Mouse (Mus musculus) adrenal gland, postnatal 4 days (tissue): ENCODE measurements around the gene Slc25a10. TPM values are rescaled to one million over a fixed set of nuclear protein-coding genes. Genes with fewer than 3 reads are reported as not detected.

Experiments used
- DNase-seq, 2 experiments: peaks; one replicate each; pipeline ENCODE4 v3.0.0; 2021 to 2022; ENCODE audit warnings: low spot score in 2 of 2, mixed read lengths in 2 of 2
- long read RNA-seq, 2 experiments: library from polyadenylated mRNA; stranded (forward); transcript quantifications; one replicate each; pipeline ENCODE4 v2.0.0; 2021
- total RNA-seq, 2 experiments: library from RNA; stranded (reverse); gene quantifications; 2 replicates each; pipeline ENCODE4 v1.2.3; 2021

The Slc25a10 gene
- 100 to 1,000 TPM; 102 to 103 TPM for total RNA-seq
- long read RNA-seq, experiment 1, transcript Slc25a10-201 (11 exons, 2,023 nt): major isoform, 82 of 94 reads
- long read RNA-seq, experiment 1, partial matches to known transcripts: 2 of 94 reads
- long read RNA-seq, experiment 1, other reads (novel, unspliced or antisense): 5 of 94 reads
- long read RNA-seq, experiment 2, transcript Slc25a10-205 (10 exons, 1,658 nt): minor isoform, 5 of 114 reads
- long read RNA-seq, experiment 2, transcript Slc25a10-201 (11 exons, 2,023 nt): major isoform, 78 of 114 reads
- long read RNA-seq, experiment 2, partial matches to known transcripts: 15 of 114 reads
- long read RNA-seq, experiment 2, other reads (novel, unspliced or antisense): 14 of 114 reads

DNA sequence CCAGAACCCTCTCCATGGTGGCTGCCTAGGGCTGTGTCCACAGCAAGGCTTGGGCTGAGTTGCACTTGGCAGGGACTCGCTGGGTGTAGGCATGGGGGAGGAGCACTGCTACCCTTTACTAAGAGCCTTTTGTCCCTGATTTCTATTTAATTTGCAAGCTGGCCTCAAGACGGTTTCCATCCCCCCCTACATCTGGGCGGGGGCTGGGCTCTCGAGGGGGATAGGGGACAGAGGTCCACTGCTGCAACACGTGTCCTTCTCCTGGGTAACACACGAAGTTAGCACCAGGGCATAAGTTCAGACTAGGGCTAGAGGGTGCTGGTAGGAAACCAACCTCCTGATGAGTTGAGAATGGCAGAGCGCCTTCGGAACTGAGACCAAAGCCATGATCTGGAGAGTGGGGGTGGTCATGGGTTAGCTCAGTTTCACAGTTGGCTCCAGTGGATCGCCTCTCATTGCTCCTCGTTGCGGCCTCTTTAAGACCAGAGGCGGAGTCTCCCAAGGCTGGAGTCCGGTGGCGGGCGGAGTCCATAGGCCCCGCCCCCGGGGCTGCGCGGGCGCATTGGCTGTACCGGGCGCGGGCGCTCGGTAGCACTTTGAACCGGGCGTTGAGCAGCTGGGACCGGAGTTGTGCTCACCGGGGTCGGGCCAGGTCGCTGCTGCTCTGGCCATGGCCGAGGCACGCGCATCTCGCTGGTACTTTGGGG is at the start of gene Slc25a10:
Gene Slc25a10, plus strand, starts transcription at position 524 of the 707 bp plus-strand sequence.
- DNase-seq: peak; percentile 77 to 84

DNA sequence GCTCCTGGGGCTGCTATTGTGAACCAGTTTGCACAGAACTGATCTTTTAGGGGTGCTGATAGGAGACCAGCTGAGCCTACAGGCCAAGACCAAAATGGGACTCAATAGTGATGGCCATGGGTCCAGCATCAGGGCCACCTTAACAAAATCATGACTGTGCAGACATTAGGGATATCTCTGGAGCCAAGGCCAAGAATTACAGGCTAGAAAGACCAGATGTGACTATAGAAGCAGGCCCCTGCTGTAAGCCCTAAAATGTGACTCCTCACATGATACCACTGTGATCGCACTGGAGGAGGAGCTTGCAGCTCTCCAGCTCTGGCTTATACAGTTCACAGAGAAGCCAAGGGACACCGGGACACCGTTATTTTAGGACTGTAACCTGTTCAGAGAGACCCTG is 49.3 kb upstream of the Slc25a10 start, which contains the start of gene Tspan10:
Gene Tspan10, plus strand, starts transcription at position 301 of the 400 bp plus-strand sequence.
- no peak for DNase-seq

DNA sequence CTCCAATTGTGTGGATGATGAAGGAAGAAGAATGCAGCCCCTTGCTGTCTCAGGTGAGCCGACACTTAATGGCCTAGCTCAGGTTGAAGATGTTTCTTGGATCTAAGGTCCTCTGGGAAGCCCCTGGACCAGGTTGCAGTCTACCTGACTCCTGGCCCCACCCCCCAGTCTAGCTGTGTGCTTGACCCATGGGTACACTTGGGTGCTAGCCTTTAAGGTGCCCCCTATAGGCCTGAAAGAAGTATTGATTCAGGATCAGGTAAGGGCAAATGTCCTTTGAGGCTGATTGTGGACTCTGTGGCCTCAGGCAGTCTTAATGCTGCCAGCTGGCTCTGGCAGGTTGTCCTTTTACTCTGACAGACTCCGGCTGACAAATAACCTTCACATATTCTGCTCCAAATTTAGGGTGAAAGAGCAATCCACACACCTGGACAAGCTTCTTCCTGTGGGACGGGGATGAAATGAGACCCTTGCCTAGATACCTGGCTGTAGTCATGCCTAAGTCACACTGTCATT is 48.8 kb upstream of the Slc25a10 start:
- DNase-seq: no peak

DNA sequence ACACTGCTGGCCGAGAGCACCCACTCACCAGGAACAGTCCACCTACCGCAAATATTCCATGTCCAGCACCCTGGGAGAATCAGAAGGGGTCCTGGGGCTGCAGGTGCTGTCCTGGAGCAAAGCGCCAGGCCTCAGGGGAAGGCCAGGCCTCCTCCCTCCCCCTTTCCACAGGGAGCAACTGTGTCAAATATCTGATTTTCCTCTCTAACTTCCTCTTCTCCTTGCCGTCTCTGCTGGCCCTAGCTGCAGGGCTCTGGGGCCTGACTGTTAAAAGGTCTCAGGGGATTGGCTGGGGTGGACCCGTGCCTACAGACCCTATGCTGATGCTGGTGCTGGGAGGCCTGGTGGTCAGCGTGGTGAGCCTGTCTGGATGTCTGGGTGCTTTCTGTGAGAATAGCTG is 47.5 kb upstream of the Slc25a10 start:
- no peak for DNase-seq

DNA sequence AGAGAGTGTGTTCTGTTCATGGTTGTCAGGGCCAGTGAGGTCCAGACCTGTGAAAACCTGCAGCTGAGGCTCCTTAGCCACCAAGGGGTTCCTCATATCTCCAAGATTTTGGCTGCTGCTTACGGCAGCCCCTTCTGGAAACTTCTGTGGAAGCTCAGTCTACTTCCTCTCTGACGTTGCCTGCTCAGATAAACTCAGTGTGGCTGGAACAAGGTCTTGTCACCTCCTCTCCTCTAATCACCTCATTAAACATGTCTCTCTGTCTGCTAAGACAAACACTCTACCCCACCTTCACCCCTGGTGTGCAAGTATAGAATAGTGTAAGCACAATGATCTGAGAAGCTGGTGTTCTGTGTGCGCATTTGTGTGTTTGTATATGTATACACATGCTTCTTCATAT is 46.2 kb upstream of the Slc25a10 start:
- no peak for DNase-seq

DNA sequence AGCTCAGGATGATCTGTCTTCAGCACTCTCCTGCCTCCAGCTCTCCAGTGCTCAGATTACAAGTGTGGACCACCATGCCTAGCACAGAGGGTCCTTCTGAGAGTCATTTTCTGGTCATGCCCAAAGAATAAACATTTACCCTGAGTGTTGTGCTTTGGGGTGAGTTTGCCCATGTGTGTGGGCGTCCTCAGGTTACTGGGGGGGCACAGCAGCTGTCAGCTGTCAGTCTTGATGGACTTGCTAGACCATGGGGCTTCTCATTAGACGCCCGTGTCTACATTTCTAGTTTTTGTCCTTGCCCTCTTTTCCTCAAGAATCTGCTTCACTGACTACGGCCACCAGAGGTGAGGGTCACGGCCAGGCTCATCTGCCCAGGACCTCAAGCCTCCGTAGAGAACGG is 44.5 kb upstream of the Slc25a10 start:
- DNase-seq: no peak

DNA sequence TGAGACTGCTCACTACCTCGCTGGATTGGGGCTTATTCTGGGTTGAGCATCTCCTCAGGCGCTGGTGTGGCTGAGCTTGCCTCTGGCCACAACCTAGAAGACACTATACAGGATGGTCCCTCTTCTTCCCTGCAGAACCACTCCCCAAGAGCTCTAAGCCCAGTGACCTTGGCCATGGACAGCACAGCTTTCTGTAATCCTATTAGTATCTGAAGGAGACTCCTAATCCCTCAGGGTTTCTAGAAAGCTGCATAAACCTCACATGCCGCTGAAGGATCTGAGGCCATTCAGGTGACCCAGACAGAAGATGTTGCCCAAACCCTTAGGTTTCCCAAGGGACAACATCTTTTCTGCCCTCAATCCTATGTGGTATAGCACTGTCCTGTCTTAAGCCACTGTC is 39.4 kb upstream of the Slc25a10 start:
- DNase-seq: no peak

DNA sequence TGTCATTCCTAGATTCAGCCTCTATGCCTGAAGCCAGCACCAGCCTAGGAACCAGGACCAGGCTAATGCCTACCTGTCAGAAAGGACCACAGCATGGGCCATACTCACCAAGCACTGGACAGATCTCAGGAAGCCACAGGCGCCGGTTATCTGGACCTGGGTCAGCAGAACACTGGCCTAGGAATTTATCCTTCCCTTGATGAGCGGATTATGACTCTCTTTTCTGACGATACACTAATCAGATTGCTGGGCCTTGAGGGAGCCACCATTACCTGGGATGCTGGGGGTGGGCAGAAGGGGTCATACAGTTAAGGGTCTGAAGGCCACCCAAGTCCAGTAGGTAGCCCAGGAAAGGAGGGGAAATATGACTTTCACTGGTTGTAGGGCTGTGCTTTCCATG is 38.3 kb upstream of the Slc25a10 start, which contains the start of gene Pde6g:
Gene Pde6g, minus strand, starts transcription at position 195 of the 400 bp plus-strand sequence.
- no peak for DNase-seq

DNA sequence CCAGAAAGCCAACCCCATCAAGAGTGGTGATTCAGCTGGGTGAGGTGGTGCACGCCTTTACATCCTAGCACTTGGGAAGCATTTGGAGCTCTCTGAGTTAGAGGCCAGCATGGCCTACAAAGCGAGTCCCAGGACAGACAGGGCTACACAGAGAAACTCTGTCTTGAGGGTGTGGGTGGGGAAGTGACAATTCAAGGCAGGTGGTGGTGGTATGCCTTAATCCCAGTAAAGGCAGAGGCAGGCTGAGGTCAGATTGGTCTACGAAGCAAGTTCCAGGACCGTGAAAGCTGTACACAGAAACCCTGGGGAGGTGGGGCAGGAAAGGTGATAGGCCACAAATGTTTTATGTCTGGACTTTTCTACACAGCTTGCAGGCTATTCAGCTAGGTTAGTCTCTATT is 36.7 kb upstream of the Slc25a10 start:
- no peak for DNase-seq

DNA sequence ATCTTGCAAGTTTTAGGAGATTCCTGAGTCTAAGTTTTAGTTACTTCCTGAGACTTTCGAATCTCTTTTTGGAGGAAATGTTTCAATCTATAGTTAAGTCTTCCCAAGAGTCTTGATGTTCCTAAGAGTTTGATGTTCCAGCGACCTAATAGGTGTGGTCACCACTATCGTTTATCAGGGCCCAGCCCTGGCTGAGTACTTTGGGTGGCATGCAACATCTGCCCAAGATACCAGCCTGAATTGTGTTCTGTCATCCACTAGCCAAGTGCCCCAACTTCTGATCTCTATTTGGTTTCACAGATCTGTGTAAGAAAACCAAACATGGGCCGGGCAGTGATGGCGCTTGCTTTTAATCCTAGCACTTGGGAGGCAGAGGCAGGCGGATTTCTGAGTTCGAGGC is 36.2 kb upstream of the Slc25a10 start:
- DNase-seq: no peak

DNA sequence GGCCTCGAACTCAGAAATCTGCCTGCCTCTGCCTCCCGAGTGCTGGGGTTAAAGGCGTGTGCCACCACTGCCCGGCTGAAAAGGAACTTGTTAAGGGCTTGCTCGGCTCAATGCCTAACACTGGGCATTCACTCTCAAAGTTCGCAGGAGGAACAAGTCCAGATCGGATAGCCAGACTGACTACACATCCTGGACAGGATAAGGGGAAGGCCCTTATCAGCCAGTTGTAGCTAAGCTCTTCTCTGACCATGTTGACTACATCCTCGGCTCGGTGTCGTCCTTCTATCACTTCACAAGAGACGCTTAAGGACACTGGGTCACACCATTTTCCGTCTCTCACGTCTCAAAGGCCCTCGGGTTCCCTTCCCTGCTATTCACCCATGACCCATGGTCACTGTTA is 34.3 kb upstream of the Slc25a10 start:
- no peak for DNase-seq

DNA sequence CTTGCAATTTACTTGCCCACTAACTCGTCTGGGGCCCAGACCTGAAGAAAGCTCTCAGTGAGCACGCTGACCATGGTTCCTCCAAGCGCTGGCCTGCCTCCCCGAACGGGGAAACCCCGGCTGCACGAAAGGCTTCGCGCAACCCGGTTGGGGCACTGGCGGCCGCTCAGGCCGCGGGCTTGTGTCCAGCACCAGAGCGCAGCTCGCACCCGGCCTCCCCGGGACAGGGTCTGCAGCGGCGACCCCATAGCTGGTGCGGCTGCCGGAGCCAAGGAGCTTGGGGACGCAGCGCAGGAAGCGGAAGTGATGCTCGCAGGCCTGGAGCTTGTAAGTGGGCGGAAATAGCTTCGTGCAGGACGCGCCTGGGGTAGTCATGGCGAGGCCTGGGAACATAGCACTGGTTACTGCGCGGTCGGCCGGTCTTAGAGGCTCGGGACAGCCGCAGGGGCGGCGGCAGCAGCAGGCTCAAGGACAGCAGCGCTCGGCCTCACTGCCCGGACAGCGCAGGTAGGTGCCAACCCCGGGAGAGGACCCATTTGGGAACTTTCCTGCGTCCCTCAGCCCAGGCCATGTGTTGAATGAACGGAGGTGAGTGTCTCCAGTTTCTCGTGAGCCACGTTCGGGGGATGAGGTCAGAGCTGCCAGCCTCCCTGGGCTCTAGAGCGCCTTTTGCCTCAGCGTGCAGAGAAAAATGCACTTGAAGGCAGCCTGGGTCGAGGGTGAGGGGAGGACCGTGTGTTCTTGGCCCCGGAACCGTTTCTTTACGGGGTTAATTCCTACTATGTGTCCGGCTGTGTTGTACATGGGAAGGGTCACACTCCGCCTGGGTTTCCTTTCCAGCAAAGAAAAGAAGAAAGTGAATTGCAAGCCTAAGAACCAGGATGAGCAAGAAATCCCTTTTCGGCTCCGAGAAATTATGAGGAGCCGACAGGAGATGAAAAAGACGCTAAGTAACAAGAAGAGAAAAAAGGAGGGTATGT is 33.6 kb upstream of the Slc25a10 start, which contains the start of the genes Oxld1 and Ccdc137:
Gene Oxld1, minus strand, starts transcription at position 297 of the 980 bp plus-strand sequence.
Gene Ccdc137, plus strand, starts transcription at position 344 of the 980 bp plus-strand sequence.
- DNase-seq: peak; percentile 52 to 58

DNA sequence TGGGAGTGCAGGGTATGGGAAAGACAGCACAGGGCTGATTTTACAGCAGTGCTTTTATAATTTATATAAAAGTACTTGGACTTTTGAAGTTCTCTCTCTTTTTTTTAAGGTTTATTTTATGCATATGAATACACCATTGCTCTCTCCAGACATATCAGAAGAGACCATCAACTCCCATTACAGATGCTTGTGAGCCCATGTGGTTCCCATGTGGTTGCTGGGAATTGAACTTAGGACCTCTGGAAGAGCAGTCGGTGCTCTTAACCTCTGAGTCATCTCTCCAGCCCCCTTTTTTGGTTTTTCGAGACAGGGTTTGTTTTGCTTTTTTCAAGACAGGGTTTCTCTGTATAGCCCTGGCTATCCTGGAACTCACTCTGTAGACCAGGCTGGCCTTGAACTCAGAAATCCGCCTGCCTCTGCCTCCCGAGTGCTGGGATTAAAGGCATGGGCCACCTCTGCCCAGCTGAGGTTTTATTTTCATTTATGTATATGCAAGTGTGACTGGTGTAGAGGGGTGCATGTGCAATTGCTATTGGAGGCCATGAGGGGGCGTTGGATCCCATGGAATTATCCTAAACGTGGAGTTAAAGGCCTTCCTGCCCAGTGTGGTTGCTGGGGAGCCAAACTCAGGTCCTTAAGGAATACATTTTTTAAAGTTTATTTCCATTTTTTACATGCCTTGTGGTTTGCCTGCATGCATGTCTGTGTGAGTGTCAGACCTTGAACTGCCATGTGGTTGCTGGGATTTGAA is 32.6 kb upstream of the Slc25a10 start:
- no peak for DNase-seq

DNA sequence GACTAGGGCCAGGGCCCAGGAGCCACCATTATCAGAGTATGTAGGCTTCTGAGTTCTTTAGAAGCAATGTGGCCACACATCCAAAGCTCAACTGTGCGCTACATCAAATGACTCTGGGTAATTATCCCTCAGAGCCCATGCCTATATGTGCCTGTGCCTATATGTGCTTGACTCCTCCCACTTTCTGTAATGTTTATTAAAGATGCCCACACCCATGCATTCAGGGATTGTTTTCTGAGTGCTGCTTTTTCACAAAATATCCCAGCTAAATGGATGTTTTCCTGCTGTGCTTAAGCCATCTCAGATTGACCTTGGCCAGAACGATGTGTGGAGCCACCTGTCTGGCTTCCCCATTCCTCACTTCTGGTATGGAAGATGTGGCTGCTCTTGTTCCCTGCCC is 28.1 kb upstream of the Slc25a10 start:
- DNase-seq: no peak

DNA sequence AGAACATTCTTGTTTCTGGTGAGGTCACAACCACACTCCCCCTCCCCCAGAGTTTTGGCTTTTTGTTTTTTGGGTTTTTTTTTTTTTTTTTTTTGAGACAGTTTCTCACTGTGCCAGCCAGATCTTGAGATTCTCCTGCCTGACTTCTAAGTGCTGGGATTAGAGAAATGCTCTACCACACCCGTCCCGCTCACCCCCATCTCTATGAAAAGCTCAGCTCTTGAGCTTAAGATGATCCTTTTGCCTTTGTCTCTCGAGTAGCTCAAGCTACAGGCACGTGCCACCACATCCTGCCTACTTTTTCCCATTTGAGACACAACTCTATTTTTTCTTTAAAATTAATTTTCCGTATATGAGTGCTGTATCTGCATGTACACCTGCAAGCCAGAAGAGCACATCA is 27.3 kb upstream of the Slc25a10 start:
- no peak for DNase-seq

DNA sequence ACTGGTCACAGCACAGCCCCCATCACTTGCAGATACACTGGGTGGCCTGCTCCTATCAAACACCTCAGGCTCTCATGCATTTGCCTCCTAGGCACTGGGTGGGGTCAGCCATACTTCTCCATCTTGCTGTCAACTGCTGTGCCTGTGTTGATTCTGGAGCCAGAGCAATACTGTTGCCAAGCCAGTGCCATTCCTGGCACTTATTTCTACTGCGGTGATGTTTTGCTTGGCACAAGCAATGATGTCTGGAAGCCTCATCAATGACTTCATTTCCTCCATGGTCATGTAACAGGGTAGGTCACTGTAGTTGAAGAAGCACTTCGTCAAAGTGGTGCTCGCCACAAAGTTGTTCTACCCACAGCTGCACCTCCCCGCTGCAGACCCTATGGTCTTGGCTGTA is 26.1 kb upstream of the Slc25a10 start:
- no peak for DNase-seq

DNA sequence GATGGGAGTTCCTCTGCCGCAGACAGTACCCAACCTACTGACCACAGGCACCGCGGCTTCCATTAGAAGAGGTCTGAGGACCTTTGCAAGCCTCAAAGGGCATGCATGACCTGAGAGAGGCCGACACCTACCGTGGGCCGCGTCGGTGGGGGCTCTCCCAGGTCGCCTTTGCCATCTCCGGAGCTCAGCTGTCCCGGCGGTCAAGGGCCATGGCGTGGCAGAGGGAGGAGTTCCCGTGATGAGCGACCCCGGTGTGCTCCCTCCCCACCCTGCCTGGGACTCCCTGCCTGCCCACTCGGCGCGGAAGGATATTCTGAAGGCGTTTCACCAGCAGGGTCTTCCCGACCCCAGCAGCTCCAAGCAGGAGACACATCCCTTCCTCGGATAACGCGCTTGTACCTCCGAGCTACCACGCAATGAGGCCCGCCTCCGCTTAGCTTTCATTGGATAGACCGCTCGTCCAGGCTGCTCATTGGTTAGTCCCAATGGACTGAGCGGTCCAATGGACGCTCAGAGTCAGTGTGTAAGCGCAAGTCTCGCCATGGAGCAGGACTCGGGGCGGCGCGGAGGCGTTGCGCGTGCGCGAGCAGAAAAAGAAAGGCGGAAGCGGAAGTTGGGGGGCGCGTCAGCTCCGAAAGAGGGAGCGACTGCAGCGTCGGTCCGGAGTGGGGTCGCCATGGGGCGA is 24.4 kb upstream of the Slc25a10 start, which contains the start of gene Arl16:
Gene Arl16, minus strand, starts transcription at position 557 of the 685 bp plus-strand sequence.
- DNase-seq: peak; percentile 74 to 85

DNA sequence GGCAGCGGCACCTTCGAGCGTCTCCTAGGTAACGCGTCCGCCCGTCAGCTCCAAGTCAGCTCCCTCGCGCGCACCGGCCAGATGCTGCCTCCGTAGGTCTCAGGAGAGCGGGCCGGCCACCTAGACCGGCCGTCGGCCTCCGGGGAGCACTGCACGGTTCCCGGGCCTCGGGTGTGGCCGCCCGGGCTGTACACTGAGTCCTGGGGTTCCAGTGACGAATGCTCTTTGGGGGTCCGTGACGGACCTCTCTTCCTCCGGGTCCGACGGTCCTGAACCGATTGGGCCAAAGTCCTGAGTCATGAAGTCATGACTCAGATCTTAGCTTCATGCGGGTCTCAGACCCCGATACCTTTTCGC is 23.9 kb upstream of the Slc25a10 start:
- DNase-seq: no peak

DNA sequence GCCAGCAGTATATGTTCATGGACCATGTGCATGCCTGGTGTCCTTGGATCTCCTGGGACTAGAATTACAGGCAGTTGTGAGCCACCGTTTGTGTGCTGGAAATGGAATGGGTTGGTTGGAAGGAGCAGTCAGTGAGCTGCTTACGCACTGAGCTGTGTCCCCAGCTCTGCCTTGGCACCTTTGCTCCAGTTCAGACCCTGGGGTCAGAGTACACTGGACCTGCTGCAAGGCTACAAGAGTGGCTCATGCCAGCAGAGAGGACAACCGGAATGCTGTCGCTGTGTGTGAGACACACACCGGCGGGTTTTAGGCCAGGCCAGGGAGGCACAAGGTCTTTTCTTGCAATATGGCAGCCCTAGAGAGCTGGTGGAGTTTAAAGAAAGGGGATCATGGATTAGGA is 19.6 kb upstream of the Slc25a10 start:
- no peak for DNase-seq
